Mouse (Mus musculus) spleen, embryonic (tissue): ENCODE results near the gene Ppp1ca.

Experiments
- CTCF ChIA-PET: fragments of 350-600 bp; sonication (Branson Sonifier 250); formaldehyde crosslinking; loops from one replicate; lab custom pipeline; 2022; lab: Charles Lee

Gene Ppp1ca

GRCm38 (mm10) chr19:4227894-4228678, 36.2 kb downstream of the Ppp1ca start:
- CTCF ChIA-PET = interaction anchor here (0.5 to 2.8 kb wide), 10 partner anchors 9 to 216 kb away, joined by 3 to 14 read pairs (median 6); partner anchors contain the start of genes AC109138.7, Clcf1 and Rad9a

GRCm38 (mm10) chr19:4228891-4229290, 37.0 kb downstream of the Ppp1ca start:
- CTCF ChIA-PET = interaction anchor here (0.5 to 2.8 kb wide), 12 partner anchors 8 to 217 kb away, joined by 3 to 14 read pairs (median 4); partner anchors contain the start of genes AC109138.7, Clcf1 and Rad9a

- CTCF ChIA-PET = interaction anchor here (0.6 to 2.8 kb wide), 9 partner anchors 12 to 131 kb away, joined by 3 to 19 read pairs (median 6); partner anchors contain the start of gene Rad9a
Observed at GRCm38 (mm10) chr19:4229451-4230076, 37.7 kb downstream of the Ppp1ca start.

- CTCF ChIA-PET = interaction anchor here (1.3 to 2.8 kb wide), 2 partner anchors 14 to 29 kb away, joined by 12 to 19 read pairs; partner anchors contain the start of gene Rad9a
Observed at GRCm38 (mm10) chr19:4230415-4230814, 38.5 kb downstream of the Ppp1ca start.

- CTCF ChIA-PET = interaction anchor here (0.6 to 2.8 kb wide), 6 partner anchors 11 to 372 kb away, joined by 3 to 27 read pairs (median 4); partner anchors contain the start of gene Rad9a
Observed at GRCm38 (mm10) chr19:4231253-4232185, 39.7 kb downstream of the Ppp1ca start, which contains the start of gene Pold4. Pold4 (plus strand) TSS chr19:4231899.

GRCm38 (mm10) chr19:4232186-4232572, 40.3 kb downstream of the Ppp1ca start:
- CTCF ChIA-PET = interaction anchor here (0.6 to 1.3 kb wide), 7 partner anchors 11 to 371 kb away, joined by 3 to 5 read pairs (median 3); no protein-coding TSS in a partner anchor

- CTCF ChIA-PET = interaction anchor here (0.5 to 1.3 kb wide), 4 partner anchors 25 to 181 kb away, joined by 3 to 5 read pairs (median 3); no protein-coding TSS in a partner anchor
Observed at GRCm38 (mm10) chr19:4232651-4233050, 40.8 kb downstream of the Ppp1ca start.

GRCm38 (mm10) chr19:4234548-4234947, 42.7 kb downstream of the Ppp1ca start:
- CTCF ChIA-PET = interaction anchor here (0.6 kb wide), 1 partner anchor 687 kb away, joined by 5 read pairs; no protein-coding TSS in a partner anchor

- CTCF ChIA-PET = no interaction called here
Observed at GRCm38 (mm10) chr19:4240247-4240668, 48.4 kb downstream of the Ppp1ca start.

GRCm38 (mm10) chr19:4242416-4242815, 50.6 kb downstream of the Ppp1ca start:
- CTCF ChIA-PET = interaction anchor here (0.6 to 0.9 kb wide), 2 partner anchors 11 to 31 kb away, joined by 3 to 5 read pairs; partner anchors contain the start of gene Pold4

- CTCF ChIA-PET = no interaction called here
Observed at GRCm38 (mm10) chr19:4244775-4245174, 52.9 kb downstream of the Ppp1ca start.
